Mouse (Mus musculus): ENCODE measurements around the gene Ube3b. TPM values are rescaled to one million over a fixed set of nuclear protein-coding genes. Genes with fewer than 3 reads are reported as not detected.
A peak's percentile ranks its signal among the peaks of the same experiment; 100 is the strongest.

Gene Ube3b
- polyA plus RNA-seq, 1 experiment from 2014 or later: 19.4 TPM

DNA sequence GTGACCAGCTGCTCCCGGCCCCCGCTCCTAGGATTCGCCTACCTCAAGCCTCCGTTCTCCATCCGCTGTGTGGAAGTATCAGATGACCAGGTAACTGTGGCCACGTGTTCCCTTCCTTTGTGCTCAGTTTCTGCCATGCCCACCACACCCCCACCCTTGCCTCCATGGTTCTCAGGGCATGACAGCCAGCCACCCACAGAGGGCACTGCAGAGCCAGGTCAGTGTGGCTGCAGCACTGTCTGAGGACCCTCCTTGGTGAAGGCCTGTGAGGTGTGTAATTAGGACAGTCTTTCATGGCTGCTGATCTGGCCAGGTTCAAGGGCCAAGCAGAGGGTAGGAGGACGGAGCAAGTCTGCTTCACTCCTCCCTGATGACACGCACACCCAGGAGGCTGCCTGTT, 38.1 kb downstream of the Ube3b start:
- DNase-seq (ENCODE audit: low spot score) (peak; percentile 41), ATAC-seq (ENCODE audit: low FRiP score, low TSS enrichment) (no peak)
- H3K4me3 ChIP-seq (ENCODE audit: low read depth, low read length): no peak overlapping the region
- no peaks in the 10 kb centered on the region for H3K4me1 ChIP-seq (replicated peaks; ENCODE audit: control insufficient read depth, insufficient read depth)
- no peaks in the 10 kb centered on the region for H3K27me3 ChIP-seq (ENCODE audit: control insufficient read depth, insufficient read depth, low read length)
- H3K27ac ChIP-seq (replicated peaks): no peak overlapping the region
- H3K4me2 ChIP-seq (replicated peaks; ENCODE audit: low read depth): no peak overlapping the region
- no peak overlapping the region for H3K9ac ChIP-seq (ENCODE audit: low read length)
- no peaks in the 10 kb centered on the region for H3K9me3 ChIP-seq (ENCODE audit: control insufficient read depth, low read length)
- 66% methylated on average over 8 of the region's 8 CpGs for WGBS
- peaks cover 42% of the 10 kb centered on the region for H3K36me3 ChIP-seq (ENCODE audit: control insufficient read depth, insufficient read depth, low read length)
- no peak for TF ChIP-seq EP300 (optimal IDR thresholded peaks at IDR 0.05)
- TF ChIP-seq CTCF (IDR thresholded peaks at IDR 0.05; ENCODE audit: low read depth): peak; percentile 67

GRCm38 (mm10) chr5:114421561-114422298, 41.3 kb downstream of the Ube3b start:
- H3K4me3 ChIP-seq (ENCODE audit: low read depth, low read length): no peak overlapping the region
- no peaks in the 10 kb centered on the region for H3K9me3 ChIP-seq (ENCODE audit: control insufficient read depth, low read length)
- H3K4me2 ChIP-seq (replicated peaks; ENCODE audit: low read depth): no peak overlapping the region
- TF ChIP-seq EP300 (optimal IDR thresholded peaks at IDR 0.05): no peak
- no peak for TF ChIP-seq CTCF (IDR thresholded peaks at IDR 0.05; ENCODE audit: low read depth)
- no peak overlapping the region for H3K9ac ChIP-seq (ENCODE audit: low read length)
- WGBS: 54% methylated on average over 11 of the region's 11 CpGs
- DNase-seq (ENCODE audit: low spot score) (no peak), ATAC-seq (ENCODE audit: low FRiP score, low TSS enrichment) (no peak)
- H3K4me1 ChIP-seq (replicated peaks; ENCODE audit: control insufficient read depth, insufficient read depth): no peaks in the 10 kb centered on the region
- H3K27me3 ChIP-seq (ENCODE audit: control insufficient read depth, insufficient read depth, low read length): no peaks in the 10 kb centered on the region
- peaks cover 21% of the 10 kb centered on the region for H3K36me3 ChIP-seq (ENCODE audit: control insufficient read depth, insufficient read depth, low read length)
- no peak overlapping the region for H3K27ac ChIP-seq (replicated peaks)

- ATAC-seq (ENCODE audit: low FRiP score, low TSS enrichment) (no peak), DNase-seq (ENCODE audit: low spot score) (no peak)
- no peak overlapping the region for H3K4me3 ChIP-seq (ENCODE audit: low read depth, low read length)
- H3K27ac ChIP-seq (replicated peaks): no peak overlapping the region
- TF ChIP-seq EP300 (optimal IDR thresholded peaks at IDR 0.05): no peak
- no peak for TF ChIP-seq CTCF (IDR thresholded peaks at IDR 0.05; ENCODE audit: low read depth)
- H3K9ac ChIP-seq (ENCODE audit: low read length): no peak overlapping the region
- H3K4me1 ChIP-seq (replicated peaks; ENCODE audit: control insufficient read depth, insufficient read depth): no peaks in the 10 kb centered on the region
- WGBS: 17% methylated on average over 5 of the region's 5 CpGs
- H3K9me3 ChIP-seq (ENCODE audit: control insufficient read depth, low read length): no peaks in the 10 kb centered on the region
- peaks cover 15% of the 10 kb centered on the region for H3K36me3 ChIP-seq (ENCODE audit: control insufficient read depth, insufficient read depth, low read length)
- no peak overlapping the region for H3K4me2 ChIP-seq (replicated peaks; ENCODE audit: low read depth)
- no peaks in the 10 kb centered on the region for H3K27me3 ChIP-seq (ENCODE audit: control insufficient read depth, insufficient read depth, low read length)
Observed at GRCm38 (mm10) chr5:114422591-114422990, 42.2 kb downstream of the Ube3b start.

- ATAC-seq (ENCODE audit: low FRiP score, low TSS enrichment) (no peak), DNase-seq (ENCODE audit: low spot score) (no peak)
- H3K4me3 ChIP-seq (ENCODE audit: low read depth, low read length): no peak overlapping the region
- no peaks in the 10 kb centered on the region for H3K9me3 ChIP-seq (ENCODE audit: control insufficient read depth, low read length)
- WGBS: 68% methylated on average over 5 of the region's 5 CpGs
- no peak overlapping the region for H3K9ac ChIP-seq (ENCODE audit: low read length)
- H3K4me1 ChIP-seq (replicated peaks; ENCODE audit: control insufficient read depth, insufficient read depth): no peaks in the 10 kb centered on the region
- H3K27ac ChIP-seq (replicated peaks): no peak overlapping the region
- no peaks in the 10 kb centered on the region for H3K27me3 ChIP-seq (ENCODE audit: control insufficient read depth, insufficient read depth, low read length)
- H3K4me2 ChIP-seq (replicated peaks; ENCODE audit: low read depth): no peak overlapping the region
- TF ChIP-seq EP300 (optimal IDR thresholded peaks at IDR 0.05) (no peak), CTCF (IDR thresholded peaks at IDR 0.05; ENCODE audit: low read depth) (no peak)
- peaks cover 5% of the 10 kb centered on the region for H3K36me3 ChIP-seq (ENCODE audit: control insufficient read depth, insufficient read depth, low read length)
Observed at GRCm38 (mm10) chr5:114423961-114424360, 43.6 kb downstream of the Ube3b start.

DNA sequence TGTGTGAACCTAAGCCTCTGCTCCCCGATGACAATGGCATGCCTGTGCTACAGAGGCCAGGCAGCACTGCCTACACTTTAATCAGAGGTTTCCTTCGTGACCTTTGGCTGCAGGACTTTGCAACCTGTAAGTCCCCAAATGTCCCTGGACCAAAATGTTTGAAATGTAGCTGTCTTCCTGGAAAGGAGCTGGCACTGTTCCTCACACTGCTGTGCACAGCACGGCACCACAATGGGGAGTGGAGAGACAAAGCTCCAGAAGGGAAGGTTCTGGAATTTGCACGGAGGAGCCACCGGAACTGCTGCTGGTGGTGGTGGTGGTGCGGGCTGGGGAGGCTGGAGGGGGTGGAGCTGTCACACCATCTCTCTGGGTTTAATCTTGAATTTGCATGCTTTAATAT, 46.3 kb downstream of the Ube3b start:
- Histone ChIP-seq H3K9me3 (ENCODE audit: control insufficient read depth, low read length) (no peaks in the 10 kb centered on the region), H3K9ac (ENCODE audit: low read length) (no peak overlapping the region), H3K36me3 (ENCODE audit: control insufficient read depth, insufficient read depth, low read length) (no peaks in the 10 kb centered on the region), H3K4me2 (replicated peaks; ENCODE audit: low read depth) (no peak overlapping the region), H3K27me3 (ENCODE audit: control insufficient read depth, insufficient read depth, low read length) (no peaks in the 10 kb centered on the region), H3K27ac (replicated peaks) (no peak overlapping the region), H3K4me1 (replicated peaks; ENCODE audit: control insufficient read depth, insufficient read depth) (no peaks in the 10 kb centered on the region), H3K4me3 (ENCODE audit: low read depth, low read length) (no peak overlapping the region)
- 68% methylated on average over 6 of the region's 6 CpGs for WGBS
- TF ChIP-seq EP300 (optimal IDR thresholded peaks at IDR 0.05) (no peak), CTCF (IDR thresholded peaks at IDR 0.05; ENCODE audit: low read depth) (no peak)
- ATAC-seq (ENCODE audit: low FRiP score, low TSS enrichment) (no peak), DNase-seq (ENCODE audit: low spot score) (no peak)

DNA sequence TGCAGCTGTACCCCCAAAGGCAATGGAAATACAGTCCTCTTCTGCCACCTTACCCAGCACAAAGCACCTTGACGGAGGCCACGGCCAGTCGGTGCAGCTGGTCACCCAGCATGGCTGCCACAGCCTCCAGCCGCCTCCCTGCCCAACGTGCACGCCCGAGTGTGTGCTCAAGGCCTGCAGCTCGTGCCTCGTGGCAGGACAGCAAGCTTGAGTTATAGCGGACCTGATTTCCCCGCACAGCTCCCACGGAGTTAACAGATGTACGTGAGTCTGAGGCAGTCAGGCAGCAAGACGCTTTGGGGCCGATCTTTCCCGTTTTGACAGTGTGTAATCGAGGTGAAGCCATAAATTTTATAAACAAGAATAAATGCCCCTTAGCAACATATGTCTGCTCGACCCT, 48.2 kb downstream of the Ube3b start:
- Histone ChIP-seq H3K9ac (ENCODE audit: low read length) (no peak overlapping the region), H3K27ac (replicated peaks) (no peak overlapping the region), H3K27me3 (ENCODE audit: control insufficient read depth, insufficient read depth, low read length) (no peaks in the 10 kb centered on the region), H3K4me2 (replicated peaks; ENCODE audit: low read depth) (no peak overlapping the region), H3K4me3 (ENCODE audit: low read depth, low read length) (no peak overlapping the region), H3K4me1 (replicated peaks; ENCODE audit: control insufficient read depth, insufficient read depth) (no peaks in the 10 kb centered on the region), H3K9me3 (ENCODE audit: control insufficient read depth, low read length) (no peaks in the 10 kb centered on the region), H3K36me3 (ENCODE audit: control insufficient read depth, insufficient read depth, low read length) (no peaks in the 10 kb centered on the region)
- DNase-seq (ENCODE audit: low spot score) (no peak), ATAC-seq (ENCODE audit: low FRiP score, low TSS enrichment) (no peak)
- WGBS: 56% methylated on average over 18 of the region's 18 CpGs
- TF ChIP-seq CTCF (IDR thresholded peaks at IDR 0.05; ENCODE audit: low read depth) (no peak), EP300 (optimal IDR thresholded peaks at IDR 0.05) (no peak)

Data from stomach, postnatal 0 days (tissue).